Mouse (Mus musculus): ENCODE measurements at regions not wholly inside any gene's neighbourhood (a gene's known extent, or its start where the extent isn't known, plus 50 kb on each side); places are given as distances from the start of the nearest gene placed in this dataset.

DNA sequence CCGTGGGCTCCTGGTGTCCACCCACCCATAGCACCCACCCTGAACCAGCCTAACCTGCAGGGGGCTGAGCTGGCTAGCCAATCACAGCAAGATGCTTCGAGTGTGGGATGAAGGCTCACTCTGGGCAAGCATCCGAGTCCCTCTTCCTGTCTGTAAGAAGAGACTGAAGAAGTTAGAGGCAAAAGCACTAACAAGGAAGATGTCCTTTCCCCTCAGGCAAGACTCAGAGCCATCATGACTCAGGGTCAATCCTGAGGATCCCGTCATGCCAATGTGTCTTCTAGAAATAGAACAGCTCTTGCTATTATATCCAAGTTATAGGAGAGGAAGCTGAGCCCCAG, 163.6 kb downstream of the Trim29 start:
- TF ChIP-seq GATA1 (IDR thresholded peaks at IDR 0.05; ENCODE audit: borderline replicate concordance, low read length) = no peak
- TF ChIP-seq FLI1 (IDR thresholded peaks at IDR 0.05; ENCODE audit: low read length) = no peak

All from megakaryocyte, embryonic 14.5 days (primary cell).